Mouse (Mus musculus): ENCODE data around the gene Gm20825.
"Not testable (repeated sequence)": the region's sequence is repeated elsewhere in the genome, so short reads cannot be mapped to it uniquely, and the experiment has no call there.

The Gm20825 gene

DNA sequence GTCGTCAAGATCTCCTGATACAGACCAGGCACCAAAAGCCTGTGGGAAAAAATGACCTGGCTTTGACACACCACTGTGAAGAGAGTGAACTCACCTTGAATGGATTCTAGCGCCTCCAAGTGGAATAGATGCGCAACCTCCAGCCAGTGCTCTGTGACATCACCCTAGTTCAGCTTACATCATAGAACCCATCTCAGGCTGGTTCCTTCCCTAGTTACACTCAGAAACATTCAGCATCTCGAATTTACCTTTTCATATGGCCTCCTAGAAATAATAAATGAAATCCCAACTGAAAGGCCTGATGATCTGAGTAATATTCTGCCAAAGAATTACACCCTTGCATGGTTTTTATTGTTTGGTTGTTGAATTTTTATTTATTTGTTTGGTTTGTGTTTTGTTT, at the start of gene Gm20825:
Gene Gm20825, minus strand, starts transcription at position 101 of the 400 bp plus-strand sequence.
- DNase-seq (ENCODE audit: low spot score) = not testable (repeated sequence)

Data from ovary, postnatal 14 days (tissue).